Mouse (Mus musculus): Measurements from ENCODE around the gene Grhl3. TPM values are rescaled to one million over a fixed set of nuclear protein-coding genes. Genes with fewer than 3 reads are reported as not detected.
A peak's percentile ranks its signal among the peaks of the same experiment; 100 is the strongest.

The Grhl3 gene
- total RNA-seq, 2 experiments from 2014 or later: 0.36 to 0.62 TPM

GRCm38 (mm10) chr4:135539056-135539455 is 34.4 kb downstream of the Grhl3 start:
- DNase-seq (ENCODE audit: extremely low spot score in 1 of 2, low spot score in 2 of 2): no peak
- intact Hi-C loops (cut with DNase I): no loop called here

- no peak for DNase-seq (ENCODE audit: extremely low spot score in 1 of 2, low spot score in 2 of 2)
- intact Hi-C loops (cut with DNase I): no loop called here
These were observed 38.4 kb downstream of the Grhl3 start for GRCm38 (mm10) chr4:135535021-135535420.

- intact Hi-C loops (cut with DNase I): no loop called here
- no peak for DNase-seq (ENCODE audit: extremely low spot score in 1 of 2, low spot score in 2 of 2)
These were observed 40.4 kb downstream of the Grhl3 start for GRCm38 (mm10) chr4:135533001-135533400.

- intact Hi-C loops (cut with DNase I): no loop called here
- no peak for DNase-seq (ENCODE audit: extremely low spot score in 1 of 2, low spot score in 2 of 2)
These were observed 41.4 kb downstream of the Grhl3 start for GRCm38 (mm10) chr4:135531771-135532613.

GRCm38 (mm10) chr4:135531236-135531635 is 42.2 kb downstream of the Grhl3 start:
- DNase-seq (ENCODE audit: extremely low spot score in 1 of 2, low spot score in 2 of 2): peak in 1 of 2 experiments; percentile 21
- intact Hi-C loops (cut with DNase I): no loop called here

- DNase-seq (ENCODE audit: extremely low spot score in 1 of 2, low spot score in 2 of 2): no peak
- intact Hi-C loops (cut with DNase I): no loop called here
These were observed 43.2 kb downstream of the Grhl3 start for GRCm38 (mm10) chr4:135530270-135530669.

- intact Hi-C loops (cut with DNase I): no loop called here
These were observed 47.3 kb downstream of the Grhl3 start for GRCm38 (mm10) chr4:135526039-135526710.

GRCm38 (mm10) chr4:135525057-135525456 is 48.4 kb downstream of the Grhl3 start:
- intact Hi-C loops (cut with DNase I): no loop called here
- DNase-seq (ENCODE audit: extremely low spot score in 1 of 2, low spot score in 2 of 2): no peak

More at GRCm38 (mm10) chr4:135526039-135526710, 47.3 kb downstream of the Grhl3 start:
- DNase-seq (ENCODE audit: extremely low spot score in 1 of 2, low spot score in 2 of 2): no peak

GRCm38 (mm10) chr4:135523939-135524338 is 49.5 kb downstream of the Grhl3 start:
- intact Hi-C loops (cut with DNase I): no loop called here
- no peak for DNase-seq (ENCODE audit: extremely low spot score in 1 of 2, low spot score in 2 of 2)

GRCm38 (mm10) chr4:135520421-135520820 is 53.0 kb downstream of the Grhl3 start:
- DNase-seq (ENCODE audit: extremely low spot score in 1 of 2, low spot score in 2 of 2): no peak
- intact Hi-C loops (cut with DNase I): no loop called here

GRCm38 (mm10) chr4:135518135-135518534 is 55.3 kb downstream of the Grhl3 start:
- intact Hi-C loops (cut with DNase I): no loop called here
- no peak for DNase-seq (ENCODE audit: extremely low spot score in 1 of 2, low spot score in 2 of 2)

GRCm38 (mm10) chr4:135516351-135517316 is 56.8 kb downstream of the Grhl3 start:
- DNase-seq (ENCODE audit: extremely low spot score in 1 of 2, low spot score in 2 of 2): no peak
- intact Hi-C loops (cut with DNase I): no loop called here

- DNase-seq (ENCODE audit: extremely low spot score in 1 of 2, low spot score in 2 of 2): no peak
- intact Hi-C loops (cut with DNase I): no loop called here
These were observed 58.5 kb downstream of the Grhl3 start for GRCm38 (mm10) chr4:135514925-135515324.

- no peak for DNase-seq (ENCODE audit: extremely low spot score in 1 of 2, low spot score in 2 of 2)
- intact Hi-C loops (cut with DNase I): no loop called here
These were observed 59.6 kb downstream of the Grhl3 start for GRCm38 (mm10) chr4:135513865-135514264.

GRCm38 (mm10) chr4:135509515-135509914 is 63.9 kb downstream of the Grhl3 start:
- no peak for DNase-seq (ENCODE audit: extremely low spot score in 1 of 2, low spot score in 2 of 2)
- intact Hi-C loops (cut with DNase I): no loop called here

- intact Hi-C loops (cut with DNase I): loop anchor here (1.0 kb wide), 1 partner anchor 159 kb away; no protein-coding TSS in a partner anchor
- peak; percentile 72 to 85 for DNase-seq (ENCODE audit: extremely low spot score in 1 of 2, low spot score in 2 of 2)
These were observed 64.9 kb downstream of the Grhl3 start for GRCm38 (mm10) chr4:135508419-135509039.

GRCm38 (mm10) chr4:135507547-135508350 is 65.7 kb downstream of the Grhl3 start:
- intact Hi-C loops (cut with DNase I): loop anchor here (1.0 kb wide), 1 partner anchor 160 kb away; no protein-coding TSS in a partner anchor
- peak; percentile 54 to 70 for DNase-seq (ENCODE audit: extremely low spot score in 1 of 2, low spot score in 2 of 2)

GRCm38 (mm10) chr4:135505794-135506193 is 67.6 kb downstream of the Grhl3 start:
- no peak for DNase-seq (ENCODE audit: extremely low spot score in 1 of 2, low spot score in 2 of 2)
- intact Hi-C loops (cut with DNase I): no loop called here
